Mouse (Mus musculus) intestine, embryonic 14.5 days (tissue): ENCODE results near the gene Dock6. TPM values are rescaled to one million over a fixed set of nuclear protein-coding genes. Genes with fewer than 3 reads are reported as not detected.
"Not testable (repeated sequence)": the region's sequence is repeated elsewhere in the genome, so short reads cannot be mapped to it uniquely, and the experiment has no call there.

ENCODE experiments used
- ATAC-seq: fragments of 200-750 bp; cut with Nextera tagmentation; replicated peaks from 2 replicates; pipeline ENCODE4 v1.8.0; 2017; ENCODE audit warnings: low read depth, moderate number of reproducible peaks, moderate TSS enrichment, moderate library complexity; ENCODE audit not compliant: low FRiP score, low TSS enrichment
- DNase-seq: peaks from one replicate; pipeline ENCODE4 v3.0.0-alpha.2; 2018; ENCODE audit warnings: low spot score
- H3K27ac ChIP-seq: fragments of 300-500 bp; sonication (generic); 2 replicates; pipeline ENCODE4 v1.5.1; 2014; ENCODE audit warnings: low read depth, mild to moderate bottlenecking, control low read depth
- H3K27me3 ChIP-seq: fragments of 300-500 bp; sonication (generic); replicated peaks from 2 replicates; pipeline ENCODE4 v1.6.1; 2014; ENCODE audit warnings: low read length, control low read depth; ENCODE audit not compliant: control insufficient read depth, insufficient read depth
- H3K36me3 ChIP-seq: fragments of 300-500 bp; sonication (generic); 2 replicates; pipeline ENCODE4 v1.6.1; 2014; ENCODE audit warnings: low read length, control low read depth; ENCODE audit not compliant: control insufficient read depth, insufficient read depth
- H3K4me1 ChIP-seq: fragments of 300-500 bp; sonication (generic); replicated peaks from 2 replicates; pipeline ENCODE4 v1.6.1; 2014; ENCODE audit warnings: low read length, control low read depth, mixed read lengths; ENCODE audit not compliant: control insufficient read depth, insufficient read depth
- H3K4me2 ChIP-seq: fragments of 300-500 bp; sonication (generic); 2 replicates; pipeline ENCODE4 v1.6.1; 2014; ENCODE audit warnings: low read length
- H3K4me3 ChIP-seq: fragments of 300-500 bp; sonication (generic); 2 replicates; pipeline ENCODE4 v1.5.1; 2014; ENCODE audit warnings: low read depth, low read length, control low read depth, mixed read lengths
- H3K9ac ChIP-seq: fragments of 300-500 bp; sonication (generic); 2 replicates; pipeline ENCODE4 v1.6.1; 2014; ENCODE audit warnings: mild to moderate bottlenecking, low read length
- H3K9me3 ChIP-seq: fragments of 300-500 bp; sonication (generic); 2 replicates; pipeline ENCODE4 v1.6.1; 2016; ENCODE audit warnings: low read length, control low read depth; ENCODE audit not compliant: control insufficient read depth
- WGBS: fragments of 180-500 bp; shearing (Covaris S2); extraction: QIAGEN DNeasy Blood & Tissue Kit; methylation state at CpG from one replicate; pipeline ENCODE4 v1.1.7; 2014; 5-methylcytosine and 5-hydroxymethylcytosine counted together
- polyA plus RNA-seq: library from polyadenylated mRNA; unstranded; fragments of >200 nt; fragmentation: Nextera tagmentation; extraction: Ambion mirVana; gene quantifications from 2 replicates; pipeline ENCODE4 v1.2.1, GENCODE M21; 2014

Dock6 gene
- polyA plus RNA-seq, 1 experiment from 2014 or later = 39.4 TPM

GRCm38 (mm10) chr9:21773396-21773795 lies 79.0 kb downstream of the Dock6 start:
- not testable (repeated sequence) for H3K27me3 ChIP-seq, ATAC-seq, H3K4me1 ChIP-seq, H3K9ac ChIP-seq, DNase-seq, H3K9me3 ChIP-seq, H3K27ac ChIP-seq, H3K4me2 ChIP-seq, H3K4me3 ChIP-seq
- WGBS = 77% methylated on average over 5 of the region's 5 CpGs
- peaks cover 84% of the 10 kb centered on the region for H3K36me3 ChIP-seq

DNA sequence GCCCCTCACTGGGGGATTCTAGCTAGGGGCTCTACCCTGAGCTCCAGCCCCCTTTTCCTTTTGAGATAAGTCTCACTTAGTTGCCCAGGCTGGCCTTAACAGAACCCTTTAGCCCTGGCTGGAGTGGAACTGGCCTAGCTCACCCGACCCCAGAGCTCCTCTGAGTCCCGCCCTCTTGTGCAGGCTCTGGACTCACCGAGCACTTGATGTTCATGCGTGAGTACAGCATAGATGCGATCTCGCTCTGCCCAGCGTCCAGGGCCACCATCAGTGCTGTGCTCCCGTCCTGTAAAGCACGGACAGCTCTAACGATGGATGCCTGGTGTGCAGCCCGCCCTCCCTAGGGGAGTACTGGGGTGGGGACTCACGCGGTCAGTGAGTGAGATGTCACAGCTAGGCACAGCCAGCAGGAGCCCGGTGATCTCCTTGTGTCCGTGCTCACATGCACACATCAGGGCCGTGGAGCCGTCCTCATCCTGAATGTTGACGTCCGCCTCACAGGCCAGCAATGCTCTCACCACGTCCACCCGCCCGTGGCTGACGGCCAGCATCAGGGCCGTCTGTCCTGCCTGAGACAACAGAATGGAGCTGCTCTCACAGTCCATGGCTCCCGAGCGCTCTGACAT lies 82.8 kb downstream of the Dock6 start:
- Histone ChIP-seq H3K27me3 (no peaks in the 10 kb centered on the region), H3K36me3 (peaks cover 70% of the 10 kb centered on the region), H3K9me3 (no peaks in the 10 kb centered on the region), H3K4me2 (no peak overlapping the region), H3K4me3 (no peak overlapping the region), H3K27ac (peak overlapping the region; percentile 29), H3K4me1 (no peaks in the 10 kb centered on the region), H3K9ac (no peak overlapping the region)
- ATAC-seq (no peak), DNase-seq (no peak)
- WGBS = 81% methylated on average over 26 of the region's 26 CpGs

GRCm38 (mm10) chr9:21768511-21769411 lies 83.7 kb downstream of the Dock6 start:
- ATAC-seq (no peak), DNase-seq (no peak)
- Histone ChIP-seq H3K9me3 (no peaks in the 10 kb centered on the region), H3K9ac (no peak overlapping the region), H3K4me2 (no peak overlapping the region), H3K36me3 (peaks cover 61% of the 10 kb centered on the region), H3K27me3 (no peaks in the 10 kb centered on the region), H3K27ac (peak overlapping the region; percentile 29; the same call in 1 of the 2 replicates), H3K4me3 (no peak overlapping the region), H3K4me1 (no peaks in the 10 kb centered on the region)
- WGBS = 59% methylated on average over 13 of the region's 13 CpGs

- Histone ChIP-seq H3K9ac (no peak overlapping the region), H3K27ac (no peak overlapping the region; the same call in 1 of the 2 replicates), H3K9me3 (no peaks in the 10 kb centered on the region), H3K36me3 (peaks cover 54% of the 10 kb centered on the region), H3K4me2 (no peak overlapping the region), H3K4me3 (no peak overlapping the region), H3K27me3 (no peaks in the 10 kb centered on the region), H3K4me1 (no peaks in the 10 kb centered on the region)
- DNase-seq (no peak), ATAC-seq (no peak)
- 74% methylated on average over 11 of the region's 11 CpGs for whole genome bisulfite sequencing
These were observed 84.5 kb downstream of the Dock6 start for GRCm38 (mm10) chr9:21767896-21768295.

GRCm38 (mm10) chr9:21764084-21764999 lies 88.1 kb downstream of the Dock6 start:
- Histone ChIP-seq H3K27me3 (no peaks in the 10 kb centered on the region), H3K4me2 (no peak overlapping the region), H3K9me3 (no peaks in the 10 kb centered on the region), H3K9ac (no peak overlapping the region), H3K4me1 (0 out of 2 replicates have a peak, but pooled peaks cover 6% of the 10 kb centered on the region), H3K27ac (no peak overlapping the region), H3K4me3 (no peak overlapping the region), H3K36me3 (peaks cover 25% of the 10 kb centered on the region)
- WGBS = 95% methylated on average over 6 of the region's 6 CpGs
- no peak for ATAC-seq
- no peak for DNase-seq

DNA sequence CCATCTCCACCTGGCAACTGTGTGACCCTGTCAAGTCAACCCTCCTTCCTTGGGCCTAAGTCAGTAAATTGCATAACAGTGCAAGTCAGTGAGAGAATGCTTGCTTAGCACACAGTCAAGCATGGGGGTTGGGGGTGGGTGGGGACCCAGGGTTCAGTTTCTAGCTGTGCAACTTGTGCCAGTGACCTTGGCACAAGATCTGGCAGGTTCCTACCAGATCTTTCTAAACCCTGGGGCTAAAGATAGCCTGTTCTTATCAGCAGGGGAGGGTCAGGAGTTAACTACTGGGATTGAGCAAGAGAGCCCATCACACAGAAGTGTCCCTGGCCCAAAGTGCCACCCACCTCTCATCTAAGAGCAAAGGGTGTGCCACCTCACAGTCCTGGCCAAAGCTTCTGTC lies 90.3 kb downstream of the Dock6 start:
- peaks cover 9% of the 10 kb centered on the region; the same call in 1 of the 2 replicates for H3K36me3 ChIP-seq
- 0 out of 2 replicates have a peak overlapping the region, but pooled peaks have one; percentile 9 for H3K27ac ChIP-seq
- ATAC-seq (no peak), DNase-seq (no peak)
- no peaks in the 10 kb centered on the region for H3K27me3 ChIP-seq
- H3K4me2 ChIP-seq = no peak overlapping the region
- peaks cover 15% of the 10 kb centered on the region; the same call in 1 of the 2 replicates for H3K4me1 ChIP-seq
- H3K4me3 ChIP-seq = no peak overlapping the region
- H3K9me3 ChIP-seq = no peaks in the 10 kb centered on the region
- H3K9ac ChIP-seq = no peak overlapping the region

DNA sequence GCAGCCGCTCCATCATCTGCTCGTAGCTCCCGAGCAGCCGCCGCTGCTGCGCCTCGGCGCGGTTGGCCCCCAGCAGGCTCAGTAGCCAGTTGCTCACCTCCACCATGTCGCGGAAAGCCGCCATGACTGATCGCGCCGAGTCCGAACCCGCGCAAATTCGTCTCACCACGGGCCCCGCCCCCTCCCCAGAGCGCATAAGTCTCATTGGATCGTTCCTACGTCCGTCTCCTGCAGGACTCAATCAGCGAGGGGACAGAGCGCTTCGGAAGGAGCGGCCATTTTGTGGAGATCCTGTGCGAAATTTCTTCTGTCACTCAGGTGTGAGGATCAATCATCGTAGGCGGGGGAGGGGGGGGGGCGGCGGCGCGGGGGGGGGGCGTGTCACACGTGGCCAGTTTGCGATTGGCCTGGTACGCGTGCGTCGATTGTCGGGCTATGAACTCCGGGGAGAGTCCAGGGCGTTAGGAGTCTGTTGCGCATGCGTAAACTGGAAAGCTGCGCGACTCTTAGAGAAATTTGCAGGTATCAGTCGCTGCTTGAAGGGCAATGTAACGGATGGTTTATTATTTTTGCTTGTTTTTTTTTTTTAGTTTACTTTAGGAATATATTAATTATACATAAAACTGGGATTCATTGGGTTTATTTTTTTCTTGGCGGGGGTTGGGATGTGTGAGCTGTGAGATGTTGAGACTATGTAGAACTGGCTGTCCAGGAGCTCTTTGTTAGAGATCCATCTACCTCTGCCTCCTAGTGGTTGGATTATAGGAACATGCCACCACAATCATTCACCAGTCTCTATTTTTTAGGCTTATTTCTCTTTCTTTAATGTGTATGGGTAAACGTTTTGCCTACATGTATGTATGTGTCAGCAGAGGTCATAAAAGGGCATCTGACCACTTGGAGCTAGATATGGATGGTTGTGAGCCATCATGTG lies 92.0 kb downstream of the Dock6 start, which contains the start of gene Spc24:
TSS of gene Spc24 (minus strand) at position 149 of the 934 bp plus-strand sequence.
- Histone ChIP-seq H3K27me3 (no peaks in the 10 kb centered on the region), H3K4me3 (peak within 1 kb of the TSS; percentile 81), H3K9ac (peak within 1 kb of the TSS; percentile 77), H3K4me1 (peaks cover 15% of the 10 kb centered on the region; the same call in 1 of the 2 replicates), H3K27ac (peak within 1 kb of the TSS; percentile 38; the same call in 1 of the 2 replicates), H3K9me3 (no peaks in the 10 kb centered on the region), H3K4me2 (peak within 1 kb of the TSS; percentile 51), H3K36me3 (peaks cover 18% of the 10 kb centered on the region; the same call in 1 of the 2 replicates)
- ATAC-seq = peak; percentile 94
- 1% methylated on average over 52 of the region's 54 CpGs for WGBS
- DNase-seq = peak; percentile 93
